Mouse (Mus musculus): Measurements from ENCODE around the gene Krt9. TPM values are rescaled to one million over a fixed set of nuclear protein-coding genes. Genes with fewer than 3 reads are reported as not detected.

Gene Krt9
- polyA plus RNA-seq, 1 experiment from 2014 or later: not detected

DNA sequence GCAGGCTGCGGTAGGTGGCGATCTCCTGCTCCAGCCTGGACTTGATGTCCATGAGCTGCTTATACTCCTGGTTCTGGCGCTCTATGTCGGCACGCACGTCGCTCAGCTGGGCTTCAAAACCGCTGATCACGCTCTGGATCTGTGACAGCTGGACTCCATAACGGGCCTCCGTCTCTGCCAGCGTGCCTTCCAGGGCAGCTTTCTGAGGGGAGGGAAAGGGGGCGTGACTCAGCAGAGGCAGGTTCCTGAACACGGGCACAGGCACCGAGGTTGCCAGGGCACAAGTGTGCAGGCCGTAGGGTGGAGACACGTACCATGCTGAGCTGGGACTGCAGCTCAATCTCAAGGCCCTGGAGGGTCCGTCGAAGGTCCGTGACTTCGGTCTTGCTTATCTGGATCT lies 52.1 kb downstream of the Krt9 start:
- Histone ChIP-seq H3K4me3 (ENCODE audit: low read depth, low read length) (no peak overlapping the region), H3K27ac (ENCODE audit: low read length) (no peak overlapping the region), H3K9me3 (replicated peaks; ENCODE audit: control insufficient read depth, low read length) (no peaks in the 10 kb centered on the region), H3K27me3 (ENCODE audit: control insufficient read depth, insufficient read depth, low read depth, low read length) (peaks cover 14% of the 10 kb centered on the region), H3K4me1 (ENCODE audit: control insufficient read depth, low read depth, low read length) (no peaks in the 10 kb centered on the region), H3K9ac (ENCODE audit: low read depth, low read length) (no peak overlapping the region), H3K4me2 (ENCODE audit: low read depth, low read length) (no peak overlapping the region), H3K36me3 (ENCODE audit: control insufficient read depth, insufficient read depth) (no peaks in the 10 kb centered on the region)
- WGBS (ENCODE audit: insufficient replicate concordance): 77% methylated on average over 21 of the region's 21 CpGs
- ATAC-seq (ENCODE audit: low read depth): no peak

DNA sequence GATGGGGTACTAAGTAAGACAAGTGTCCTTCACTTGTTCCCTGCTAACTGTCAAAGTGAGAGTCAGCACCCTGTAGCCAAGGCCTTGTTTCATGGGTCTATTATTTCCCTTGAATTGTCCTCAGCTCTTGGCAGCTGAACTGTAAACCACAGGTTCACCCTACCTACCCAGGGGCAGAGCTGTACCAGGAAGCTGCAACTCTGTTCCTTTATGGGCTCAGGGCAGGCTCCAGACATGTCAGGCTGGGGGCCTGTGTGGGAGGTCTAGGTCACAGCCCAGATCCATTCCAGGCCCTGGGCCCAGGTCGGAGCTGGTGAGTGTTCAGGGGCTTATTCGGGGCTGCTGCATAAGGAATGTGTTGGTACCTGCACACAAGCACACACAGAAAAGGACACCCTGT lies 53.7 kb downstream of the Krt9 start:
- H3K4me2 ChIP-seq (ENCODE audit: low read depth, low read length): no peak overlapping the region
- no peaks in the 10 kb centered on the region; the same call in 1 of the 2 replicates for H3K27me3 ChIP-seq (ENCODE audit: control insufficient read depth, insufficient read depth, low read depth, low read length)
- H3K27ac ChIP-seq (ENCODE audit: low read length): no peak overlapping the region
- no peak for ATAC-seq (ENCODE audit: low read depth)
- H3K9me3 ChIP-seq (replicated peaks; ENCODE audit: control insufficient read depth, low read length): no peaks in the 10 kb centered on the region
- 66% methylated on average over 2 of the region's 2 CpGs for WGBS (ENCODE audit: insufficient replicate concordance)
- H3K36me3 ChIP-seq (ENCODE audit: control insufficient read depth, insufficient read depth): no peaks in the 10 kb centered on the region
- no peaks in the 10 kb centered on the region for H3K4me1 ChIP-seq (ENCODE audit: control insufficient read depth, low read depth, low read length)
- H3K4me3 ChIP-seq (ENCODE audit: low read depth, low read length): no peak overlapping the region
- H3K9ac ChIP-seq (ENCODE audit: low read depth, low read length): no peak overlapping the region

DNA sequence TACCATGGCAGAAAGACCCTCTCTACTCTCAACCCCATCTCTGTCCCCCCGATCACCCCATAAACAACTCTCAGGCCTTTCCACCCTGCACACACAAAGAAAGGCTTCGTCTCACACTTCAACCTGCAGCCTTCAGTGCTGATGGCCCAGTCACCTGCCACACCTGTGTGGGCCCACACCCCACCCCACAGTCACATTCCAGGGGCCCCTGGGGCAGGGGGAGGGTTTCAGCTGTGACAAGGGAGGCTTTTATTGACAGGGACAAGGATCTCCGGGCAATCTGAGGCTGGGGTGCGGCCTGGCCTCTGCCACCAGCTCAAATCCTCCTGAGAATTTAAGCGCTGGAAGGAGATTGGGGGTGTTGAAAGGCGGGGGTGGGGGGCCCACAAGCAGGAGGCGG lies 54.2 kb downstream of the Krt9 start:
- no peak overlapping the region for H3K9ac ChIP-seq (ENCODE audit: low read depth, low read length)
- no peaks in the 10 kb centered on the region for H3K9me3 ChIP-seq (replicated peaks; ENCODE audit: control insufficient read depth, low read length)
- H3K27ac ChIP-seq (ENCODE audit: low read length): no peak overlapping the region
- no peak overlapping the region for H3K4me2 ChIP-seq (ENCODE audit: low read depth, low read length)
- ATAC-seq (ENCODE audit: low read depth): no peak
- no peaks in the 10 kb centered on the region for H3K36me3 ChIP-seq (ENCODE audit: control insufficient read depth, insufficient read depth)
- H3K4me1 ChIP-seq (ENCODE audit: control insufficient read depth, low read depth, low read length): no peaks in the 10 kb centered on the region
- H3K4me3 ChIP-seq (ENCODE audit: low read depth, low read length): no peak overlapping the region
- 57% methylated on average over 7 of the region's 7 CpGs for WGBS (ENCODE audit: insufficient replicate concordance)
- H3K27me3 ChIP-seq (ENCODE audit: control insufficient read depth, insufficient read depth, low read depth, low read length): no peaks in the 10 kb centered on the region

DNA sequence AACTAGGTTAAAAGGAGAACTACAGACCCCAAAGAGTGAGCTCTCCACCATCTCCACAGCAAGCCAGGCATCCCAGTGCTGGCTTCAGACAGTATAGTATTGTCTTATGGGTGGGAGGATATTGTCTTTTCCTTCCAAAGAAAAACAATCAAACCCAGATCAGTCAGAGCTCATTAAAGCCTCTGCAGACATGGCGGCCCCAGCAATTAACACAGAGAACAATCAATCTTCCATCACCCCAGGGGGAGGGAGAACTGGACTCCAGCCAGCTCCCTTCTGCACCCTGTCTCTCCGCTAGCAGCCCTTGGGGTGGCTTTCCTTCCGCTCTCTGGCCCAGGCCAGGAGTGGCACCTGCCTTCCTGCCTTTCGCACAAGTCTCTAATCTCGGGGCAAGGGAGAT lies 55.4 kb downstream of the Krt9 start:
- Histone ChIP-seq H3K9ac (ENCODE audit: low read depth, low read length) (no peak overlapping the region), H3K4me3 (ENCODE audit: low read depth, low read length) (no peak overlapping the region), H3K4me2 (ENCODE audit: low read depth, low read length) (no peak overlapping the region), H3K4me1 (ENCODE audit: control insufficient read depth, low read depth, low read length) (no peaks in the 10 kb centered on the region), H3K9me3 (replicated peaks; ENCODE audit: control insufficient read depth, low read length) (no peaks in the 10 kb centered on the region), H3K27me3 (ENCODE audit: control insufficient read depth, insufficient read depth, low read depth, low read length) (no peaks in the 10 kb centered on the region), H3K27ac (ENCODE audit: low read length) (no peak overlapping the region), H3K36me3 (ENCODE audit: control insufficient read depth, insufficient read depth) (no peaks in the 10 kb centered on the region)
- WGBS (ENCODE audit: insufficient replicate concordance): 49% methylated on average over 5 of the region's 5 CpGs
- ATAC-seq (ENCODE audit: low read depth): no peak

Other genes starting within 250 kb of the Krt9 start
- gene Krtap9-5, start 244.8 kb downstream of the Krt9 start, polyA plus RNA-seq (2015; fragmentation: Nextera tagmentation; extraction: Ambion mirVana): not detected in 2 replicates
- gene Krtap29-1, start 214.2 kb downstream of the Krt9 start, polyA plus RNA-seq (2015; fragmentation: Nextera tagmentation; extraction: Ambion mirVana): not detected in 2 replicates
- gene Krtap16-1, start 206.6 kb downstream of the Krt9 start, polyA plus RNA-seq (2015; fragmentation: Nextera tagmentation; extraction: Ambion mirVana): not detected in 2 replicates
- gene Krtap17-1, start 199.3 kb downstream of the Krt9 start, polyA plus RNA-seq (2015; fragmentation: Nextera tagmentation; extraction: Ambion mirVana): not detected in 2 replicates
- not detected in 2 replicates for gene Krt33a, start 177.0 kb downstream of the Krt9 start, polyA plus RNA-seq (2015; fragmentation: Nextera tagmentation; extraction: Ambion mirVana)
- not detected in 2 replicates for gene Krt33b, start 163.4 kb downstream of the Krt9 start, polyA plus RNA-seq (2015; fragmentation: Nextera tagmentation; extraction: Ambion mirVana)
- not detected in 2 replicates for gene Krt34, start 151.7 kb downstream of the Krt9 start, polyA plus RNA-seq (2015; fragmentation: Nextera tagmentation; extraction: Ambion mirVana)
- gene Krt31, start 142.7 kb downstream of the Krt9 start, polyA plus RNA-seq (2015; fragmentation: Nextera tagmentation; extraction: Ambion mirVana): not detected in 2 replicates
- not detected in 2 replicates for gene Krt32, start 105.0 kb downstream of the Krt9 start, polyA plus RNA-seq (2015; fragmentation: Nextera tagmentation; extraction: Ambion mirVana)
- gene Krt35, start 97.0 kb downstream of the Krt9 start, polyA plus RNA-seq (2015; fragmentation: Nextera tagmentation; extraction: Ambion mirVana): not detected in 2 replicates
- gene Krt36, start 87.6 kb downstream of the Krt9 start, polyA plus RNA-seq (2015; fragmentation: Nextera tagmentation; extraction: Ambion mirVana): not detected in 2 replicates
- not detected in 2 replicates for gene Krt13, start 71.7 kb downstream of the Krt9 start, polyA plus RNA-seq (2015; fragmentation: Nextera tagmentation; extraction: Ambion mirVana)
- gene Krt15, start 57.3 kb downstream of the Krt9 start, polyA plus RNA-seq (2015; fragmentation: Nextera tagmentation; extraction: Ambion mirVana): 0.07 and 0.12 TPM in 2 replicates
- 2.8 and 9.4 TPM in 2 replicates for gene Krt19, start 44.6 kb downstream of the Krt9 start, polyA plus RNA-seq (2015; fragmentation: Nextera tagmentation; extraction: Ambion mirVana)
- 0.16 and 0.31 TPM in 2 replicates for gene Krt14, start 14.3 kb upstream of the Krt9 start, polyA plus RNA-seq (2015; fragmentation: Nextera tagmentation; extraction: Ambion mirVana)
- not detected in 2 replicates for gene Krt16, start 55.7 kb upstream of the Krt9 start, polyA plus RNA-seq (2015; fragmentation: Nextera tagmentation; extraction: Ambion mirVana)
- 0.18 and 0.22 TPM in 2 replicates for gene Krt17, start 67.8 kb upstream of the Krt9 start, polyA plus RNA-seq (2015; fragmentation: Nextera tagmentation; extraction: Ambion mirVana)
- not detected in 2 replicates for gene Krt42, start 76.6 kb upstream of the Krt9 start, polyA plus RNA-seq (2015; fragmentation: Nextera tagmentation; extraction: Ambion mirVana)
- 1,629 and 1,636 TPM in 2 replicates for gene Eif1, start 126.6 kb upstream of the Krt9 start, polyA plus RNA-seq (2015; fragmentation: Nextera tagmentation; extraction: Ambion mirVana)
- not detected in 2 replicates for gene Gast, start 141.2 kb upstream of the Krt9 start, polyA plus RNA-seq (2015; fragmentation: Nextera tagmentation; extraction: Ambion mirVana)
- gene Hap1, start 162.9 kb upstream of the Krt9 start, polyA plus RNA-seq (2015; fragmentation: Nextera tagmentation; extraction: Ambion mirVana): 0.27 and 0.42 TPM in 2 replicates
- gene Jup, start 204.5 kb upstream of the Krt9 start, polyA plus RNA-seq (2015; fragmentation: Nextera tagmentation; extraction: Ambion mirVana): 15.5 and 17.7 TPM in 2 replicates
- 3.1 and 4.0 TPM in 2 replicates for gene P3h4, start 221.6 kb upstream of the Krt9 start, polyA plus RNA-seq (2015; fragmentation: Nextera tagmentation; extraction: Ambion mirVana)
- 7.9 and 8.4 TPM in 2 replicates for gene Fkbp10, start 222.5 kb upstream of the Krt9 start, polyA plus RNA-seq (2015; fragmentation: Nextera tagmentation; extraction: Ambion mirVana)
- gene Nt5c3b, start 248.6 kb upstream of the Krt9 start, polyA plus RNA-seq (2015; fragmentation: Nextera tagmentation; extraction: Ambion mirVana): 14.9 and 16.0 TPM in 2 replicates
- gene Klhl10, start 248.7 kb upstream of the Krt9 start, polyA plus RNA-seq (2015; fragmentation: Nextera tagmentation; extraction: Ambion mirVana): 0.07 TPM in 1 of 2 replicates, not detected in the other

Data from liver, embryonic 16.5 days (tissue).